Mouse (Mus musculus): ENCODE results near the gene Mlycd. TPM values are rescaled to one million over a fixed set of nuclear protein-coding genes. Genes with fewer than 3 reads are reported as not detected.

The Mlycd gene
- polyA plus RNA-seq, 1 experiment from 2014 or later, result 16.2 TPM

DNA sequence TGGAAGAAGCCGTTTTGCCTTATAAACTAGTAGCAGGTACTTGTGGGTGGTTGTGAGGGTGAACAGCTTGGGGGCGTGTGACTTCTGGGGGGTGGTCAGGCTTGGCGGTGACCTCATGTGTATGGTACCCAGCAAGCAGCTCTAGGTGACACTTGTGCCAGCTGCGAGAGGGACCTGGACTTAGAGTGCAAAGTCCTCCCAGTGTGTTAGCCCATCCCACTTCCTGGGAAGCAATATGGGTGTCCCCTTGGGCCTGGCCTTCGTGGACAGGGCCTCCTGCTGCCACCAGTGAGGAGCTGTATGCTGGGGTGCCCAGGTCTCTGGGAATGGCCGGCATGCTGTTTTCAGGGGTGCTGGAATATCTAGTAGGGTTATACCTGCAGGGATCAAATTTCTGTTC is 44.2 kb downstream of the Mlycd start:
- no peak for ATAC-seq (replicated peaks)
- Histone ChIP-seq H3K4me3 (no peak overlapping the region), H3K9me3 (no peaks in the 10 kb centered on the region), H3K9ac (no peak overlapping the region), H3K27me3 (replicated peaks) (no peaks in the 10 kb centered on the region), H3K4me2 (no peak overlapping the region), H3K36me3 (replicated peaks) (no peaks in the 10 kb centered on the region), H3K27ac (no peak overlapping the region), H3K4me1 (no peaks in the 10 kb centered on the region; the same call in 1 of the 2 replicates)
- WGBS, result 81% methylated on average over 6 of the region's 6 CpGs

DNA sequence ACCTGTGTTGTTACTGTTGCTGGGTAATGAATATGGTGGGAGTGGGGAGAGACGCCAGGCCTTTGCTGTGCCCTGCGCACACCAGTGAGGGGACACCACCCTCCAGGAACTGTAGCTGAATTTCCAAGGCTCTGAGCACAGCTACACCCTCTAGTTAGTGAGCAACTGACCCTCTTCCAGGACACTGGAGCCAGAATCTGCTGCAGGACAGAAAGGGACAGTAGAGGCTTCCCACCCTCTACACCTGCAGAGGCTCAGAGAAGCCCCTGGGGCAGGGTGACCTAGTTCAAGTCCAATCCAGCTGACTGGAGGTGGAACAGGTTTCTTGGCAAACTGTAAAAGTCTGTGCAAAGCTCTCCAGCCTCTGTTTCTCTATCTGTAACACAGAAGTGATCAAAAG is 44.7 kb downstream of the Mlycd start:
- 89% methylated on average over 2 of the region's 2 CpGs for WGBS
- H3K4me2 ChIP-seq, result no peak overlapping the region

DNA sequence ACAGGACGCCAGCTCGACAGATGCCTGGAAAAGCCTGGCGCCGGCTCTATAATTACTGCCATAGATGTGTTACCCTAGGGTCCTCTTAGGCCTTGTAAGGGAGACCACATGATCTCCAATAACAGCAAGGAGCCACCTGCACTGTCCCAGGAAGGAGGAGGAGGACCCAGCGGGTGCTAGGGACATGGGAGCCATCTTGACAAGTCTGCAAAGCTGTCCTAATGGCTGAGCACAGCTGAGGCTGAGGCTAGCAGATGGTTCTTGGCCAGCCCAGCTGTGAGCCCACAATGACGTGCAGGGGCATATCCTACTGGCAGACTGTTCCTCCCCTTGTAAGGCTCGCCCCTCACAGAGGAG is 45.2 kb downstream of the Mlycd start:
- Histone ChIP-seq H3K9me3 (no peaks in the 10 kb centered on the region), H3K4me3 (no peak overlapping the region), H3K9ac (no peak overlapping the region), H3K27me3 (replicated peaks) (no peaks in the 10 kb centered on the region), H3K27ac (no peak overlapping the region), H3K4me1 (no peaks in the 10 kb centered on the region; the same call in 1 of the 2 replicates), H3K36me3 (replicated peaks) (no peaks in the 10 kb centered on the region), H3K4me2 (no peak overlapping the region)
- WGBS, result 53% methylated on average over 7 of the region's 7 CpGs
- no peak for ATAC-seq (replicated peaks)

More for the DNA sequence above, 44.7 kb downstream of the Mlycd start:
- Histone ChIP-seq H3K27me3 (replicated peaks) (no peaks in the 10 kb centered on the region), H3K9me3 (no peaks in the 10 kb centered on the region), H3K27ac (no peak overlapping the region), H3K4me3 (no peak overlapping the region), H3K4me1 (no peaks in the 10 kb centered on the region; the same call in 1 of the 2 replicates), H3K9ac (no peak overlapping the region), H3K36me3 (replicated peaks) (no peaks in the 10 kb centered on the region)
- no peak for ATAC-seq (replicated peaks)

GRCm38 (mm10) chr8:119440250-119440951 is 45.7 kb downstream of the Mlycd start:
- no peak for ATAC-seq (replicated peaks)
- 14% methylated on average over 16 of the region's 16 CpGs for WGBS
- Histone ChIP-seq H3K4me1 (no peaks in the 10 kb centered on the region; the same call in 1 of the 2 replicates), H3K4me2 (no peak overlapping the region), H3K9me3 (no peaks in the 10 kb centered on the region), H3K27me3 (replicated peaks) (0 out of 2 replicates have a peak, but pooled peaks cover under 1% of the 10 kb centered on the region), H3K4me3 (no peak overlapping the region), H3K27ac (no peak overlapping the region), H3K9ac (no peak overlapping the region), H3K36me3 (replicated peaks) (no peaks in the 10 kb centered on the region)

GRCm38 (mm10) chr8:119440952-119441270 is 46.2 kb downstream of the Mlycd start:
- no peaks in the 10 kb centered on the region for H3K9me3 ChIP-seq
- H3K4me3 ChIP-seq, result no peak overlapping the region
- H3K36me3 ChIP-seq (replicated peaks), result no peaks in the 10 kb centered on the region
- H3K27me3 ChIP-seq (replicated peaks), result 0 out of 2 replicates have a peak, but pooled peaks cover 4% of the 10 kb centered on the region
- no peak overlapping the region for H3K9ac ChIP-seq
- 52% methylated on average over 1 of the region's 1 CpGs for WGBS
- H3K4me1 ChIP-seq, result no peaks in the 10 kb centered on the region; the same call in 1 of the 2 replicates
- ATAC-seq (replicated peaks), result 0 out of 2 replicates have a peak, but pooled peaks have one; percentile 11
- H3K27ac ChIP-seq, result no peak overlapping the region
- H3K4me2 ChIP-seq, result no peak overlapping the region

GRCm38 (mm10) chr8:119442013-119442412 is 47.3 kb downstream of the Mlycd start:
- 72% methylated on average over 5 of the region's 5 CpGs for WGBS
- Histone ChIP-seq H3K27me3 (replicated peaks) (0 out of 2 replicates have a peak, but pooled peaks cover 4% of the 10 kb centered on the region), H3K36me3 (replicated peaks) (no peaks in the 10 kb centered on the region), H3K4me1 (peaks cover 4% of the 10 kb centered on the region), H3K9ac (no peak overlapping the region), H3K27ac (no peak overlapping the region), H3K4me3 (no peak overlapping the region), H3K9me3 (no peaks in the 10 kb centered on the region), H3K4me2 (no peak overlapping the region)
- ATAC-seq (replicated peaks), result no peak

- H3K9me3 ChIP-seq, result no peaks in the 10 kb centered on the region
- no peak overlapping the region for H3K9ac ChIP-seq
- no peak for ATAC-seq (replicated peaks)
- 0 out of 2 replicates have a peak, but pooled peaks cover 4% of the 10 kb centered on the region for H3K27me3 ChIP-seq (replicated peaks)
- H3K4me2 ChIP-seq, result no peak overlapping the region
- peaks cover 12% of the 10 kb centered on the region for H3K4me1 ChIP-seq
- WGBS, result 94% methylated on average over 8 of the region's 8 CpGs
- H3K36me3 ChIP-seq (replicated peaks), result no peaks in the 10 kb centered on the region
- no peak overlapping the region for H3K27ac ChIP-seq
- no peak overlapping the region for H3K4me3 ChIP-seq
Measured at GRCm38 (mm10) chr8:119442970-119443369, 48.3 kb downstream of the Mlycd start.

DNA sequence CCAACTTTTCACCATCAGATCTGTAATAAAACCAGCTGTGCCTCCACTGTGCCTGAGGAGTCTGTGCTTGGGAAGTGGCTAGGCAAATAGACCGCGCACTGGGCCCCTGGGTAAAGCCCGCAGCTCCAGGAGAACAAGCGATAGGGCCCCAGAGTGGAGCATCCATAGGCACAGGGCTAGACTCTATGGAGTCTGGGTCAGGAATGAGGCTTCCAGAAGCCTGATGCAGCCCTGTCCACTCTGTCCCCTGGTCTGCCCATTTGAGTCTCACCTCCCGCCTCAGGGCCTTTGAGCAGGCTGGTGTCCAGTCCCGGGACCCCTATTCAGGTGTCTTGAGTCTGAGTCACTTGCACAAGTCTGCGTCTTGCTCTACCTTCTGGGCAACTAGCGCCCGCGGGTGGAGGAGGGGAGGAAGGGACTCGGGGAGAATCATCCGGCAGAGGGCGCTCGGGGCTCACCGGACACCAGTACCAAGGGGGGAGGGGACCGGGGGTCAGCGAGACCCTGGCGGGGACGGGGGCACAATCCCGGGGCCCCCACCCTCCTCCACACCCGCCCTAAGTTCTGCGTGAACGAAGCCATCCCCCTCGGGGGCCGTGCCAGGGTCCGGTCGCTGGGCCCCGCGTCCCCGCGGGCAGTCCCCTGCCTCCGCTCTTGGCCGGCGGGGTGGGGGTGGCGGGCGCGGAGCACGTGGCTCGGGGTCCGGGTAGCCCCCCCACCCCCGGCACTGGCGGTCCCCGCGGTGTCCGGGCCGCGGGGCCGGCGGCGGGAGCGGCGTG is 51.7 kb downstream of the Mlycd start, which contains the start of gene Necab2:
TSS of gene Necab2 (plus strand) at position 509 of the 779 bp plus-strand sequence.
- Histone ChIP-seq H3K36me3 (replicated peaks) (no peaks in the 10 kb centered on the region), H3K9me3 (no peaks in the 10 kb centered on the region), H3K9ac (peak within 1 kb of the TSS; percentile 77), H3K27me3 (replicated peaks) (0 out of 2 replicates have a peak, but pooled peaks cover 4% of the 10 kb centered on the region), H3K27ac (no peak within 1 kb of the TSS), H3K4me2 (peak within 1 kb of the TSS; percentile 72), H3K4me3 (peak within 1 kb of the TSS; percentile 66), H3K4me1 (peaks cover 14% of the 10 kb centered on the region)
- WGBS, result 4% methylated on average over 32 of the region's 52 CpGs
- ATAC-seq (replicated peaks), result peak; percentile 61

GRCm38 (mm10) chr8:119446990-119447780 is 52.5 kb downstream of the Mlycd start:
- Histone ChIP-seq H3K9ac (peak overlapping the region; percentile 77), H3K27ac (no peak overlapping the region), H3K4me1 (peaks cover 14% of the 10 kb centered on the region), H3K36me3 (replicated peaks) (no peaks in the 10 kb centered on the region), H3K4me2 (peak overlapping the region; percentile 72), H3K4me3 (peak overlapping the region; percentile 66), H3K27me3 (replicated peaks) (0 out of 2 replicates have a peak, but pooled peaks cover 4% of the 10 kb centered on the region), H3K9me3 (no peaks in the 10 kb centered on the region)
- peak; percentile 74 for ATAC-seq (replicated peaks)
- 1% methylated on average over 42 of the region's 80 CpGs for WGBS

DNA sequence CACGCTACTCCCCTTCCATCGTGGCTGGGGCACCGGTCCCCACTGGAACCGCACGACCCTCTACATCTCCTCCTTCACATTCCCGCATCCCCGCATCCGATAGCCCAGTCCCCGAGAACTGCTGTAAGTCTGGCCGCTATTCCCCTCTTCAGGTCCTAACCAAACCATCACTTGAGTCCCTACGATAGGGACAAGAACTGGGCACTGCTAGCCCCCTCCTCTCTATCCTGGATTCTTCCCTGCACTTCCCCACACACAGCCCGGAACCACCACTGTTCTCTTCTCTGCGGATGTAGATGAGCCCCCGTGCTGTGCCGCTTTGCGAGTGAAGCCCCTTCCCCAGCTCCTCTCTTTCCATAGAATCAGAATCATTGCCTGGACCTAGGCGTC is 53.1 kb downstream of the Mlycd start:
- Histone ChIP-seq H3K4me1 (peaks cover 14% of the 10 kb centered on the region), H3K27me3 (replicated peaks) (0 out of 2 replicates have a peak, but pooled peaks cover 4% of the 10 kb centered on the region), H3K27ac (no peak overlapping the region), H3K4me2 (peak overlapping the region; percentile 72), H3K36me3 (replicated peaks) (no peaks in the 10 kb centered on the region), H3K9me3 (no peaks in the 10 kb centered on the region), H3K4me3 (peak overlapping the region; percentile 66), H3K9ac (peak overlapping the region; percentile 77)
- 0 out of 2 replicates have a peak, but pooled peaks have one; percentile 12 for ATAC-seq (replicated peaks)
- 1% methylated on average over 17 of the region's 17 CpGs for WGBS

GRCm38 (mm10) chr8:119449627-119450026 is 54.9 kb downstream of the Mlycd start:
- H3K4me1 ChIP-seq, result peaks cover 14% of the 10 kb centered on the region
- ATAC-seq (replicated peaks), result no peak
- H3K27me3 ChIP-seq (replicated peaks), result 0 out of 2 replicates have a peak, but pooled peaks cover 4% of the 10 kb centered on the region
- H3K4me2 ChIP-seq, result no peak overlapping the region
- no peak overlapping the region for H3K27ac ChIP-seq
- 76% methylated on average over 12 of the region's 12 CpGs for WGBS
- no peaks in the 10 kb centered on the region for H3K36me3 ChIP-seq (replicated peaks)
- no peak overlapping the region for H3K9ac ChIP-seq
- H3K4me3 ChIP-seq, result no peak overlapping the region
- H3K9me3 ChIP-seq, result no peaks in the 10 kb centered on the region

DNA sequence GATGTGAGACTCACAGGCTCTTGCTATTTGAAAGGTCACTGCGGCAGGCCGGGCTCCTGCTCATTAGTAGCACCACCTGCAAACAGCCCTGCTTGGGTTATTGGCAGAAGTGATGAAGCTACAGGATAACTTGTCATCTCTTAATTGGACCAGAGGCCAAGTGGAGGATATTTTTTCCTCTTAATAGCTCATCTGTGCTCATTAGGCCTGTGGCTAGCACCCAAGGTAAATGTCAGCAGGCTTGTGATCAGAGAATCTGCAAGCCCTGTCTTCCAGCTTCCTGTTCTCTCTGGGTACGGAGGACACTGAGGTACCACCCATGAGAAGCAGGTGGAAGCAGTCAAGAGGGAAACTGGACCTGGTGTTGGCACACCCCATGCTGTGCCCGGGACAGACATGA is 56.5 kb downstream of the Mlycd start:
- peaks cover 13% of the 10 kb centered on the region for H3K4me1 ChIP-seq
- H3K36me3 ChIP-seq (replicated peaks), result no peaks in the 10 kb centered on the region
- ATAC-seq (replicated peaks), result no peak
- H3K4me3 ChIP-seq, result no peak overlapping the region
- H3K9ac ChIP-seq, result no peak overlapping the region
- H3K27ac ChIP-seq, result no peak overlapping the region
- no peaks in the 10 kb centered on the region for H3K9me3 ChIP-seq
- H3K4me2 ChIP-seq, result no peak overlapping the region
- H3K27me3 ChIP-seq (replicated peaks), result no peaks in the 10 kb centered on the region
- WGBS, result 85% methylated on average over 4 of the region's 4 CpGs
